Mouse (Mus musculus) E14TG2a.4 (cell line): ENCODE measurements at regions not wholly inside any gene's neighbourhood (a gene's known extent, or its start where the extent isn't known, plus 50 kb on each side); places are given as distances from the start of the nearest gene placed in this dataset.

Source experiments
- CTCF ChIP-seq: conservative IDR thresholded peaks from 2 replicates; pipeline ENCODE4 v1.5.1; 2014; ENCODE audit warnings: low read length
- POU5F1 ChIP-seq: IDR thresholded peaks from 2 replicates; pipeline ENCODE4 v1.6.1; 2014; ENCODE audit warnings: low read length, borderline replicate concordance

DNA sequence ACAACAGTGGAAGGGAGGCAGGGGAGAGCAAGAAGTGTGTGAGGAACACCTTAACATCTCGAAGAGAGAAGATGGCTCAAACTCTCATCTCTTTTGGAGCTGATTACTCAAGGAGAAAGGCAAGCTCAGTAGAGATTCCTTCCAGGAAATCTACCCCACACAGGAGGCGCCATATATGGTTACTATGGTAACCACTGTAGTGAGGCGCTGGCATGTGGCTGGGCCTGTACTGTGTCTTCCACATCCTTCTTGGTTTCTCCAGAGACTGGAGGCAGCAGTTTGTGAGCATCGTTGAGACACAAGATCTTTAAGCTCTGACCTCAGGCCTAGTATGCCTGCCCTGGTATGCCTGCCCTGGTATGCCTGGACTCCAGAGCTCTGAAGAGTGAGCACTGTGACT, 191.6 kb upstream of the Foxq1 start:
- TF ChIP-seq CTCF (no peak), POU5F1 (no peak)
